Mouse (Mus musculus): Measurements from ENCODE around the gene Bin2.

GRCm38 (mm10) chr15:100664813-100665274, 4.5 kb downstream of the Bin2 start:
- TF ChIP-seq CTCF (IDR thresholded peaks at IDR 0.05; ENCODE audit: insufficient read depth, low read length) (no peak), POLR2A (IDR thresholded peaks at IDR 0.05; ENCODE audit: borderline replicate concordance, extremely low read depth, low read depth, low read length) (no peak)
